Mouse (Mus musculus): ENCODE measurements around the gene Mitf. TPM values are rescaled to one million over a fixed set of nuclear protein-coding genes. Genes with fewer than 3 reads are reported as not detected.

The Mitf gene
- polyA plus RNA-seq, 1 experiment from 2014 or later = 1.0 TPM

DNA sequence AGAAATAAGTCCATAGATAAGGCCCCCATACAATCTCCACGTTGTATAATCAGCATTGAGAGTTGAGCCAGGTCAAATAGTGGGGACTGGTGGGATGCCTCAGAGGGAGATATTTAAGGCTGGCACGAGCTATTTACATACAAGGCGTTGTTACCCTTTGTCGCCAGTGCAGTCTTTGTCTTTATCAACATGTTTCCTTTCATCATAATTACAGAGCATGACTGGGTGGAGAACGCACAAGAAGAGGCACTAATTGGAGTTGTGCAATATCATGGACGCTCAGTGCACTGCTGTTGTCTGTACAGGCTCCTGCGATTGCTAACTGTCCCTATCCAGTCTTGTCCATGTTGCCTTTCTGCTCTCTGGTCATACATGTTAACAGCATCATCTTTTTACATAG lies 15.0 kb downstream of the Mitf start:
- no peak for DNase-seq (ENCODE audit: low spot score)

DNA sequence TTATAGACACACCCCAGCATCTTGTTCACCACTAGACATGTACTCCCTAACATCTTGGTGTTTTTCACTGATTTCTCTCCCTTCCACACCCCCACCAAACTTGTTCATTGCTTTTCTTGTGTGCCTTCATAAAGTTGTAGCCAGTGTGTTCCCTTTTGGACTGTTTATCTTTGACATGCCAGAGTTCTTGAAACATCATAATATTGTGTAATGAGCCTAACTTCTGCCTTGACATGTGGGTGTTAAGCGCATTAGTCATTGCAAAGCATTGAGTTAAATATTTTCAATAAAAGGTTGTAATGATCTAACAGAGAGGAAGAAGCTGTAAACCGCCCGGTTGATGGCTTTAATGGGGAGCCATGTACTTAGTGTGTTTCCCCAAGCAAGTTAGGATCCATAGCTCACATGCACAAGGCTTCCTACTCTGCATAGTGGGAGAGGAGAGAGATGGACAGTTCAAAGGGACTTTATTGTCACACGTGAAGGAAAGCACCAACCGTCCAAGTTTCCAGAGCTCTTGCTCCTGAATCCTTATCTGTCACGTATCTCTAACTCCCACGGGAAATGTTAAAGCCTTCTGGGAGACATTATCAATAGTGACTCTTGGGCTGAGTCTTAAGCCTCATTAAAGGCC lies 19.9 kb downstream of the Mitf start:
- DNase-seq (ENCODE audit: low spot score) = no peak

DNA sequence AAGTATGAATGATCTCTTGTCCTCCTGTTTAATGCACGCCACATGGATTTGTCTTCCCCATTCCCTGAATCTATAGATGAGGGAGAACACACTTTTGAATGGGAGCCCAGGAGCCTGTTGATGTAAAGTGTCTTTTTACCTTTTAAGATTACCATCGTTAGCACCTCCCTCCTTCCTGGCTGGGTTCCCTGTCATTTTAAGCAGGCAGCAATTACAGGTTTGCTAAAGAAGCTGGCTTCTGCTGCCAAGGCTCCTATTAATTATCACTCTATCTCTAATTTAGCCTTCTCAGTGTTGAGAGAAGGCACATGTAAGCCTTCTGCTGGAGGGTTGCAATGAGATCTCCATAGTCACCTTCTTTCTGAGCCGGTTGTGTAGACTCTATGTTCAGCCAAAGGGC lies 21.2 kb downstream of the Mitf start:
- no peak for DNase-seq (ENCODE audit: low spot score)

DNA sequence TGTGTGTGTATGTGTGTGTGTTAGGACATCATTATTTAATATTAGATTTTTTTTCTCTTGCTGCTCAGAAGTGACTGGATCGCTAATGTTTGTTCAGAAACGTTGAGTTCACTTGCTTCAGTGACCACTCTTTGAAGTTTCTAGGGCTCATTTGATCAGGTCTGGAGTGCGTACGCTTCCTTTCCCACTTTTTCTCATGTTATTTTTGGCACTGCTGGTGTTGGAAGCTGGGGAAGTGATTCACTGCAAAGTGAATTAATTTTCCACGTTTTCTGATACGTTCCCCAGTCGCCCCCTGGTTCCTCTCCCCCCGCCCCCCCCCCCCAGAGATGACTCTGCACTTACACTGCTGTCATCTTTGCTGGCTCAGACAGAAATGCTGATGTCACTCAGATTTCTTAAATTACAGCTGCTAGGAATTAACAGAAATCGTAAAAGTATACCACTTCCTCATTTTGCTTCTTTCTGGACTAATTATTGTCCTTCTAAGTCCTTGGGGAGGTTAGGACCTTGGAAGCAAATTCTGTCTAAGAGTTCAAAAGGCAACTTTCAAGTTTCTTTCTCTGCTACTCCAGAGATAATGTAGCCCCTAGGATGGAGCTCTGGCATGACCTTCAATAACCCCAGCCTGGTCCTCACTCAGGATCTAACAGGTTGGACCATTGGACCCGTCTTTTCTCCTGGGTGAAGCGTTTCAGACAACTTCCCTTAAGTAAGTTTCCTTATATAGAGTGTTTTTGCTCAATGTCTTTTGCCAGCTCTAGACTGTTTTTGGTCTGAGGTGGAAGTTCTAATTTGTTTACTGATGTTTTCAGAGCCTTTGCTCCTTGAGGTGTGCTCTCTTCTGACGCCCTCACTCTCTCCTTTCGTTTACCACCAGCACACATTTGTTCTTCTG lies 22.2 kb downstream of the Mitf start:
- DNase-seq (ENCODE audit: low spot score) = no peak

DNA sequence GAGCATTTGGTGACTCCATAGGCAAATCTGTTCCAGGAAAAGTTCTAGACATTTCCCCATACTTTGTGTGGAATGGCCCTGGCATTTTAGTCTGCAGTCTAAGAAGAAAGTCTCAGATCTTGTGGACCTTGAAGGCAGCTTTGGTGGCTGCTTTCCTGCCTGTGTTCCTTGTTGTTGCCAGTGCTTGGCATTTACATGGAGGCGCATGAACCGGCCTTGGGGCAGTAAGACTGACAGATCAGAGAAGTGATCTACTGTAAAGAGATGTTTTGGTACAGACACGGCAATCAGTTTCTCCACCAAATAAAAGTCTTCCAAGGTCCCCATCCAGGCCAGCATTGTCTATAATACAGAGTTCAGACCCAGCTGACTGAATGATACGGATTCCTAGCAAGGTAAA lies 25.6 kb downstream of the Mitf start:
- no peak for DNase-seq (ENCODE audit: low spot score)

DNA sequence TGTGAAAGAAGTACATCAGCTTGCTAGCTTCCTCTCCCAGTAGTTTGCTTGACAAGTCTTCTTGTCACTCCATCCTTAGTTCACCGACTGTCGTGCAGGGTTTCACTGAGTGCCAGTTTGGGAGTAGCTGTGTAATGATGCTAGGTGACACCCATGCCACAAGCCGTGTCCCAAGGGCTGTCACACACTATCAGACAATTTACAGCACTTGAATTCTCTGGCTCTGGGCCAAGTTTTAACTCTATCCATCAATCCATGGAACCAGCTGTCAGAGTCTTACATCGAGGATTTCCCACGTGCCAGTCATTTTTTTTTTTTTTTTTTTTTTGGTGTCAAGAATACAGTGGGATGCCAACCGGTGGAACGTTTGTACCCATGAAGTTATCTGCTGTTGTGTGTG lies 29.3 kb downstream of the Mitf start:
- DNase-seq (ENCODE audit: low spot score) = no peak

DNA sequence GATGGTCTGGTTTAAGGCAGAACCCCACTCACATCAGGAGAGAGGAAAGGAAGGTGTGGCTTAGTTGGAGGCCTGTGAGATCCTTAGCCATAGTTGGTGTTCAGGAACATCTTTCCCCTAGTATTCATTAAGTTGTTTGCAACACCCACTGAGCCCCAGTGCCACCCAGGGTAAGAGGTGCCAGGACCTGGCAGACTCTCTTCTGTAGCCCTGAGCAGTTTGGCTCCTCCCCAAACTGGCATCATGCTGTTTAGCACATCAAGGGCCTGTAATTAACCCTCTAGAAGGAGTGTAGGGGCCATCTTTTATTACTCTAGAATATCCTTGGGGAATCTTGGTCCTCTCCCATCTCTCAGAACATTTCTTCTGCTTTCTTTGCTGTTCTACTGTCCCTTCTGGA lies 30.9 kb downstream of the Mitf start:
- DNase-seq (ENCODE audit: low spot score) = no peak

DNA sequence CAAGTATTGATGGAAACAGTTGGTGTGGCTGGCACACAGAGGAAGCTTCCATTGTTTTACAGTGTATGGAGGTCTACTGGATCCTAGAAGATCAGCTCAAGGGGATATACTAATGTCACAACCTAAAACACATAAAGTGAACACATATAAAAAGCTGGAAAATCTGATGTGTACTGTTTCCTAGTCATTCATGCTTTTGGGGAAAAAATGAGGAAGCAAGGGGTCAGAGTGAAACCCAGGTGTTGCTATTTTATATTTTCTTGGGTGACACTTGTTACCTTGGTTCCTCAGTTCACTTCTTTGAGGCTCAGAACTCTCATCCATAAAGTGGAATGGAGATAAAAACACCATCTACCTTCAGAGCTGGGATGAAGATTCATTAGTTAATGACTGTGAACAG lies 32.7 kb downstream of the Mitf start:
- no peak for DNase-seq (ENCODE audit: low spot score)

DNA sequence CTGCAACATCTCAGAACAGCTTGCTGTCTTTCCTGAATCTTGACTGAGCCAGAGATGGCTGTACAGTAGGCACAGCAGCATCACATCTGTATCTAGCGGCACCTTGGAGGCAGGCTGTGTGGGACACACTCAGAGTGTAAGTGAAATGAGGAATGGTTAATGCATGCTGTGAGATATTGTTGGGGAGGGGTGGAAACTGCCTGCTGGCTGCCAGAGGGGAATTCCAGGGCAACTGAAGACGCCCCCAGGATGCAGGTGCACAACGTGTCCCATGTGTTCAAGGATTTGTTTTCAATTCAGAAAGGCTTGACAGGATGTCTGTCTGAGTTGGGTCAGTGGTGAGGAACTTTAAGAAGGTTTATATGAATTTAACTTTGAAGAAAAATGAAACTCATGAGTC lies 37.3 kb downstream of the Mitf start:
- no peak for DNase-seq (ENCODE audit: low spot score)

DNA sequence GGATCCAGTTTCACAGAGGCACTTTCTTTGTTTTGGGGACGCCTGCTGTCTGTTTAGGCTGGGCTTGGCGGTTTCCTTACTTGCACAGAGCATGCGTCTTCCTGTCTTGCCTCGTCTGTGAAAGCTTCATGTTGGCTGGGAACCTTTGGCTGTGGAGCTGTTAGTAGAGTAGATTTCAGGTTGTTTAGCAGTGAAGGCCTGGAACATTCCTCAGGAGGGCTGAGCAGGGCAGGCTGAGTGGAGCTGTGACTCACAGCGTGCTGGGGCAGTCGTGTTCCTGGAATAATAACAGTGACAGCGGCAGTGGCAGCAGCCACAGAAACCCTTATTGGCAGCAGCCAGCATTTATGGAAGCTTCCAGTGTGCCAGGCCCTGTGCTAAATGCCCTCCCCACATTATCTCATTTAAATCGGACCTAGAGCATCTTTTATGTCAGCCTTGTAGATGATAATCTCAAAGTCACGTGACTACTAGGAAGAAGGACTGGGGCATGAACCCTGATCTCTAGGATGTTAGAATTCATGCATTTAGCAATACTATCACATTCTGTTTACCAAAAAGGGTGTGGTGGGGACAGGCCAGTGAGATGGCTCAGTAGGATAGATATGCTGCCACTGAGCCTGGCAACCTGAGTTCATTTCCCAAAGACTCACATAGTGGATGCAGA lies 41.5 kb downstream of the Mitf start:
- no peak for DNase-seq (ENCODE audit: low spot score)

DNA sequence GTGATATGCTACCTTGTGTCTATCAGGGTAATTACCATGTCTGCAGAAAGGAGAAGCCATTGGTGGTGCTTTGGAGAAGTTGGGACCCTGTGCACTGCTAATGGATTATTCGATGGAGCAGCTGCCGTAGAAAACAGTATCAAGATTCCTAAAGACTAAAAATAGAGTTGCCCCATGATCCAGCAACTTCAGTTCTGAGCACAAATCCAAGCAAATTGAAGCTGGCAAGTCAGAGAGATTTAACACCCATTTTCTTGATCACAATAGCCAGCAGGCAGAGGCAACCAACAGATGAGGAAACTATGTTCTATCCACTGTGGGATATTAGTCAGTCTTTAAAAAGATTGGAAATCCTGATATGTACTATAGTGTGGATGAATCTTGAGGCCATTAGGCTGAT lies 47.4 kb downstream of the Mitf start:
- no peak for DNase-seq (ENCODE audit: low spot score)

DNA sequence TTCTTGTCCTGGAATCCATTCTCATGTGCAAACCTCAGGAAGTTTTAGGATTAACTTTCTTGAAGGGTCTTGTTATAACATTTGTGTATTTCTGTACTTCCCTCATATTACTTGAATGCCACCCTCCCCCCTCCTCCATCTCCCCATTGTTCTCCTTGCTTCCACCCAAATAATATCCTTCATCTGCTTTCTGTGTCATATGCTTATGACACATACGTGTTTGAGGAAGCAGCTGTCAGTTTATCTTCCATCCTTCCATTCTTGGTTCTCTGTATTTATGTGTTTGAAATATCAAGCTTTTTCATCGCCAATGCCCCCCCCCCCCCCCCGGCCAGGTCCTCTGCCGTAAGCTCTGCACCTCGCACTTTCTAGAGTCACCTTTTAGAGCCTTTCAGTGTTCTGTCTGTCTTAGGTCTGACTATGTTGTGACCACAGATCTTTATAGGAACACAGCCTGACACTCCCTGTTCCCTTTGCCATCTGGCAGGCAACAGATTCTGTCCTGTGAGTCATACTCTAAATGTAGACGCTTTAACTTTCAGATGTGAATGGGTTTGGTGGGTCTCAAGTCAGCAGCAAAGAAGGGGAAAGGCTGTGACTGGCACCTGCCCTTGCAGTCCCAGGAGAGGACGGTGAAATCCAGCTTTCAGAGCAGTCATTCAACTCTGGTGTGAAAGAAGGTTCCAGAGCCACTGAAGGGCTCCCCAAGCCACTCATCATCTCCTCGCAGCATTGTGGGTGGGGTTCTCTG lies 48.7 kb downstream of the Mitf start:
- no peak for DNase-seq (ENCODE audit: low spot score)

DNA sequence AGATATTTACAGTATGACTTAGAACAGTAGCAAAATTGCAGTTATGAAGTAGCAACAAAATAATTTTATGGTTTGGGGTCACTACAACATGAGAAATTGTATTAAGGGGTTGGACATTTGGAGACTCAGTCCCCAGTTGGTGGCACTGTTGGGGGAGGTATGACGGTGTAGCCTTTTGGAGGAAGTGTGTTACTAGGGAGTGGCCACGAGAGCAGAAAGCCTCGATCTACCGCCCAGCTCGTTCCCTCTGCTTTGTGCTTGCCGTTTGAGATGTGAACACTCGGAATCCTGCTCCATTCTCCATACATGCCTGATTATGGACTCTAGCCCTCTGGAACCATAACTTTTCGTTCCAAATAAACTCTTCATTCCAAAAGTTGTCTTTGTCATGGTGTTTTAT lies 49.6 kb downstream of the Mitf start:
- no peak for DNase-seq (ENCODE audit: low spot score)

DNA sequence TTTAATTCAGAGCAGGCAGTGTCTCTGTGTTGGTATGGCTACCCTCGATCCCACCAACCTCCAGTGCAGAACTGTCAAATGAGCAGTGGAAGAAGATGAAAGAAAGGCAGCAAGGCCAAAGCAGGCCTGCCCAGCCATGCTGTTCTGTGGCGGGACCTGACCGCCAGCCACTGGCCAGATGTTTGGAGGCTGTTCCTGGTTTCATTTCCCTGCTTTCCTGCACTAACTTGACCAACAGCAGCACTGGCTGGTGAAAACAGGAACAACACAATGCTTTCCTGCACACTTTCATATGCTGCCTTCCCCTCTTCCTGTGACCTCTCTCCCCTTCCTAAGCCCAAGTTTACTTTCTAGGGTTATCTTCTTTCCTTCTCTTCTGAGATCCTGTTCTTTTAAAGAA lies 50.8 kb downstream of the Mitf start:
- no peak for DNase-seq (ENCODE audit: low spot score)

DNA sequence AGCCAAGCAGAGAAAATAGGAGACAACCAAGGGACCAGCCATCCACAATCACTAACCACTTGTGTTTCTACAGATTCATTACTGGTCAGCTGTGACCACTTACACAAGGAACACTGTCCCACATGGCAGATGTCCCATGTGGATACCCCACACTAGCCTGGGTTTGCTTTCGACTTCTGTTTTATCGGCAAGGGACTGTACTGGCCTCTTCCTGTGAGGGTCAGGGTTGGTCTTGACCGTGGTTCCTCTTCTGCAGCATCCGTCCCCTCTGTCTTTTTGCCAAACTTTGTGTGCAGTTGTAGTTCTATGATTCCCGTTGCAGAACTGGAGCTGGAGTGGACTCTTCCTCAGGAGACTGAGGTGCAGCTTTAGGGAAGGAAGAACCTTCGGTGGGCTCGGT lies 59.7 kb downstream of the Mitf start:
- DNase-seq (ENCODE audit: low spot score) = no peak

DNA sequence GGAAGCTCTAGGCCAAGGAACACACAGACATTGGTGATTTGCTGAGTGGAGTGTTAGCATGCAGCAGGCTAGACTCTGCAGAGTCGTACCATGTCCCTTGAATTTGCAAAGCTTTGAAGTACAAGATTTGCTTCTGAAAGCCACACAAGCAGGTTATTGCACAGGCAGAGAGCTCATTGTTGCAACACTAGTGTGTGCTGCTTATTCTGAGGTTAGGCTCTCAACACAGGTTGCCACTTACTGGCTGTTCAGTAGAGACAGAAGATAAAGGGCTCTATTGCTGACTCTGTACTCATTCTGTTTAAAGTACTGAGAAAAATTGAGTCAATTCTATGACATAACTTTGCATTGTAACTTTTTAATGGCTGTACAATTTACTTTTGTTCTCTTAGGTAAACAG lies 61.2 kb downstream of the Mitf start:
- DNase-seq (ENCODE audit: low spot score) = no peak

DNA sequence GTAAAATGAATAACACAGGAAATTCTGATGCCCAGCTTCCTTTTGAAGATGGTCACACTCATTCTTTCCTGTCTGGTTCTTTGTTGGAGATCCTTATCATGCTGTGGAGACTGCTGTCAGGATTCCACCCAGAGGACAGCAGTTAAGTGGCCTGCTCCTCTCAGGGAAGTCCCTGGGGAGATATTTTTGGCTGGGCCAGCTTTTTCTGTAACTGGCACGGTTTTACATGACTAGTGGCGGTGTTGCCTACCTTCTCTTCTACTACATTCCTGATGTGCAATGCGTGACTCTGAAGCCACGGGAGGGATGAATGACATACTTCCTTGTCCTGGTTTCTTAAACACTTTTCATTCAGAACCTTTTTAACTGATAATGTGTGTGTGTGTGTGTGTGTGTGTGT lies 63.1 kb downstream of the Mitf start:
- no peak for DNase-seq (ENCODE audit: low spot score)

DNA sequence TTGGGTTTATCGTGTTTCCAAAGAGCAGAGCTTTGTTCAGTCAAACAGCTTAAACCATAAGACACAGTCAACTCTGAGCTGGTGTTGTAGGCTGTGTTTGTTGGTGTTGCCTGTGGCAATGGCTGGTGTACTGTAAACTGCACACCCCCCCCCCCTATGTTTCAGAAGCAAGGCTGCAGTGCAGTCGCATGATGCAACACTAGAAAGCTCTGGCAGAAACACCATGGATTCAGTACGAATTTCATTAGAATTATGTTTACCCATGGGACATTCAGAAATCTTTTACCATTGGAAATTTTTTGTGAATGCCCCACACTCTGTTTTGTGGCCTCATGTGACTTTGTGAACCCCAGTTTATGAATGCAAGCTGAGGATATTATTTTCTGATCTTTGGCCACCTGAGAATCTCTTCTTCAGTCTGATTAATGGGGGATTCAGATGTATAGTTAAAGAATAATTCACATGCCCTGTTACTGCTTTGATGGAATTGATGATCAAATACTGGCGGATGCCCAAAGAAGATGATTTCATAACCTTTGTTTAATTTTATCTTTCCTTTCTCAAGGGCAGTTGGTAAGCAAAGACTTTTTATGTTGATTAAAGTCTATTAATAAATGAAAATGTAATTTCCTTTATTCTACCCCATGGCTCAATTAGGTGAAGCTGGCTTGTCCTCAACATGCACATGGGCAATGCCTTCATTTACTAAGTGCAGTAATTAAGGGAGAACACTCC lies 64.6 kb downstream of the Mitf start:
- no peak for DNase-seq (ENCODE audit: low spot score)

DNA sequence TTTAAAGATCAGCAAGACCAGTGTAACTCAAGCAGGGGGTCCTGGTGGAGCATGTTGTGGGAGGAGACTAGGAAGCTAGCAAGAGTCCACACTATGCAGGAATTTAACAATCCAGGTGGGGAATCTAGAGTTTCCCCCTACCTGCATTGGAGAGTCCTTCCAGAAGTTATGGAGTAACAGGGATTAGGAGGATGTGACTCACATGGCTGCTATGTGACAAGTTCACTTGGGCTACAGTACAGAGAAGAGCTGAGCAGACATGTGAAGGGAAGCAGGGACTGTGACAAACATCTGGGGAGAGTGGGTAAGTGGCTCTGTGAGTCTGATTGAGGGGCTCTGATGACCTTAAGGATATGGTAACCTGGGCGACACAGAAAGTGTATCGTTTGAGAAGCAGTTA lies 66.2 kb downstream of the Mitf start:
- no peak for DNase-seq (ENCODE audit: low spot score)

DNA sequence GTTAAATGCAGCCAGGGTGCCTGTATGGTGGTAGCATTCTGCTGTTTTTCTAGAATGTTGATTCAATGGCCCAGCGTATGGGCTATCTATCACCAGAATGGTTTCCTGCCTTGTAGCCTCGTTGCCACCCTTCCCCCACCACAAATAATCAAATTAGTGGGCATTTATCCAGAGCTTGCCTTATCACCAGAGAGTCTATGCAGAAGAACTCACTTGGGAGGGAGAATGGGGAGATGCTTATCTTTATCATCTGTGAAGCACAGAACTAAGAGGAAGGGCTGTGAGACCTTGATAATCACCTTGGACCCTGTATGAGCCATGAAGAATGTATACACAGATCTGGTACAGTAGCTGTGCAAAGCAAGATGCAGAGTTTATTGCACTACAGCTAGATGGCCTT lies 70.1 kb downstream of the Mitf start:
- DNase-seq (ENCODE audit: low spot score) = no peak

DNA sequence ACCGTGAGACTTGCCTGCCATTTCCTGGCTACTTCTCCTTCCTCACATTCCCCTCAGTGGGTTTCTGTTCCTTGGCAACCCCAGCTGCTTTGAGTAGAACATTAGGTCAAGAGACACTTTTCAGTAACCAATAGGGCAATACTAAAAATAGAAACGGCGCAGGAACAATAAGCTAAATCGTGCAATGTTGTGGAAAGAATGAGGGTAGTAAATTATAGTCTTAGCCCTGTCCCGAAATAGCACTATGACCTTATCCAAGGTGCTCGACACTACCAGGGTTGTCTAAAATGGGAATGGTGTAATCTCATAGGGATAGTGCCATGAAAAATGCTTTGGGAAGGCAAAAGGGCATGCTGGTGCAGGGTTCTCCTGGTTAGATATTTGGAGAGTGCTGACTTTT lies 70.6 kb downstream of the Mitf start:
- DNase-seq (ENCODE audit: low spot score) = no peak
